Mouse (Mus musculus): ENCODE measurements around the gene Hoxd4.

Hoxd4 gene

DNA sequence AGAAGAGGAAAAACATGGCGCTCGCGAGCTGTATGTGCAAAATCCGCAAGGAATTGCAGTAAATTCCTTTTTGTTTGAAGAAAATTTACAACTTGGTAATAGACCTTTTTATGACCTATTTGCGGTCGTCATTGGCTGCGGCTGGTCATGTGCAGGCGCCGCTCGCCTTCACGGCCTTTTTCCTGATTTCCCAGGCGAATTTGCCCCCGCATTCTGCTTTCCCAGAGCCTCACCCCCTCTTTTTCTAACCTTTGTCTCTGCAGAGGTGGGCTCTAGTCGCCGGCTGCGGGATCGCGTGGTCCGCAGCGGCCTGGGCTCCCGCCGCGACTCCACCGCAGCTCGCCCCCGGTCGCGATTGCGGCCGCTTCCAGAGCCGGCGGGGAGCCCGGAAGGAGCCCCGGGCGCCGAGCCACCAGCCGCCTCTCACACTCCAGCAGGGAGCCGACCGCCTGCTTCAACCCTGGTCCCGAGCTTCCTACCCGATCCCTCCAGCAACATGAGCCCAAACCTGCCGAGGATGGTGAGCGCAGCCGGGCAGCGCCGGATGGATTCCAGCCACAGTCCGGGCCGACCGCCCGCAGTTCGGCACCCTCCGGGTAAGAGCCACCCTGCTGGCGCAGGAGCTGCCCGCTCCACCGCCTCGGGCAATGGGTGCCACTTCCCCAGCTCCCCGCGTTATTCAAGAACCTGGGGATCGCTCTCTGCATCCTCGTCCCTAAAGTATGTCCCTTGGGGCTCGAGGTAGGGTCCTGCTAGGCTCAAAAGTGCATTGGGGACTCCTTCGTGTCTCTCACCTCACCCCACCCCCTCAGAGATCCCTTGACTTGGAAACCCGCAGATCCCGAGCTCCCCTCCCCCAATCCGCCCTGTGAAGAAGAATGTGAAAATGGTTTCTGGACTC lies at the start of gene Hoxd4, which contains the start of gene Hoxd3:
Hoxd4 (plus strand) TSS at position 209 of the 901 bp plus-strand sequence.
Hoxd3 (plus strand) TSS at position 207 of the 901 bp plus-strand sequence.
- peak; percentile 83 for DNase-seq

DNA sequence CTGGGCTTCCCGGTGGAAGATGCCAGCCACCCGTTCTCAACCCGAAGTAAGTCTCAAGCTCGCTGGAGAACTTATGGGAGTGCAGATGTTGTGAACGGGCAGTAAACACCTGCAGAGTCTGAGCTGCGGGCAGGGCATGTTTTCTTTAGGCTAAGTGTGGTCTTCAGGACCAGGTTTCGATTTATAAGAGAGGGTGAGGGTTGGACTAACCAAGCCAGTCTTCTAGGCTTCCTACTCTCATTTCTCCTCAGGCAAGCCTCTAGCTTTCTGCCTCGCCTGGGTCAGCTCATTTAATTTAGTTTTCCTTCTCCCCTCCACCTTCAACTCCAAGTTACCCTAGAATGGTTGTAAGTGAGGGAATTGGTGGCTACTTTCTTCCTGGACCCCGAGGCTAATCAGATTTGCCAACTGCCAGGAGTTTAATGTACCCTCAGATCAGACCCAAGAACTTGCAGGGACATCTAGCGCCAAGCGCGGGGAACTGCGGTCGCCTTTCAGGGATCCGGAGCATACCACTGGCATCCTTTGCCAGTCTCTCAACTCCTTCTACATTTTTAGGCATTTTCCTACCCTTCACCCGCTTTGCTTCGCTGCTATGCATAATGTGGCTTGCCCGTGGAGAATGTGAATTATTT lies 48.3 kb upstream of the Hoxd4 start:
- peak; percentile 79 for DNase-seq

DNA sequence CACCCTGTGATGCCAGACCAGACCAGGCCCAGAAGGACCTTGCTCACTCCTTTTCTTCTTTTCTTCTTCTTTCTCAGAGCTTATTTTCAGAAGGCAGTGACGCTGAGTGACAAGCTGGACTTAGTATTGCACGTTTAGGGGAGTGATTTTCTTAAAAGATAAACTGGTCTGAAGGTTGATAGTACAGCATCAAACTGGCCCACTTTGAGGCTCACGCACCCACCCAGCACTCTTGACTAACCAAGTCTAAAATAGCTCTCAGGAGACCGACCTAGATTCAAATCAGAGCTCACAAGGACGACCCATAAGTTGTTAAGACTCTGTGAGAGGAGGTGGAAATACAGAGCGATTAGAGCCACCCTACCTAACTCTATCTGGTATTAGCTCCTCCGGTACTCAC lies 45.3 kb upstream of the Hoxd4 start:
- no peak for DNase-seq

DNA sequence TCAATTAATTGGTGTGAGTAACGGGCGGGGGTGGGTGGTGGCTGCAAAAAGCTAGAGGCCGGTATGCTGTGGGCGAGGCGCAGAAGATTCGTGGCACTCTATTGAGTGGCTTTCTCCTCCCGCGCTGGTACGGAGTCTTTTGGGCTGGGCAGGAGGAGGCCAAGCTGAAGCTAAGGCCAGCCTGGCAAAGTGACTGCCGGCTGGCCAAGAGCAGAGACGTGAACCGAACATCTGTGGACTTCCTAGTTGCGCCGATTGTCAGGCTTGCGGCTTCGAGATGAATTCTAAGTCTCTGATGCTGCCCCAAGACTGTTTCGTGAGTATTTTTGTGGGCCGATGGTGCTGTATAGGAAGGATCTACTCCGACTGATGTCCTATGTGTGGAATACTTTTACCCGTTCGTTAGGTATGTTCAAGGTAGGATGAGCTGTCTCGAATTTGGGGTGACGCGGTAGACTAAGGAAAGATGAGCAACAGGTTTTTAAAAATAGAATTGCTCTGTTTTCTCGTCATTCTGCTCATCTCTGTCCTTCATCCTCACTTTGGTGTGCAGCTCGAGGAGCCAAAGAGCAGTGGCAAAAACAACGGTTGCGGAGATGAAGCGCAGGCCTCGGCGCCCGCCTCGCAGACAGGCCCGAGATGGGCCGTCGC lies 44.4 kb upstream of the Hoxd4 start:
- DNase-seq = peak; percentile 26

DNA sequence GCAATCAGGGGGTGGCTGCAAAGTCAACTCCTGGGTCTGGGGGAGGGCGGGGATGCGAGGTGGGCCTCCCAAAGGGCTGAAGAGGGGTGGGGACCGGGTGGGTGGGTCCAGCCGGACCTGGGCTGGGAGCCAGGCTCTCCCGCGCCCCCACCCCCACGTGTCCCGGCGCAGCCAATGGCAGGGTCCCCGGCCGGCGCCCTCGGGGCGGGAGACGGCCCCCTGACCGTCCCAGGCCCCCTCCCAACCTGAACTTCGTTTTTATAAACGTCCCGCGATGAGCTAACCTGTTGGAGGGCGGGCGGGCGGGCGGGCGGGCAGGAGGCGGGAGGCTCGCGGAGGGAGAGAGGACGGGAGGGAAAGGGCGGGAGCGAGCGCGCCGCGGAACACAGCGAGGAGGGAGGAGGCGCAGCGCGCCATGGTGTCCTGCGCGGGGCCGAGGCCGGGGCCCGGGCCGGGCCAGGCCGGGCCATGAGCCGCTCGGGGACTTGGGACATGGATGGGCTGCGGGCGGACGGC lies 43.8 kb upstream of the Hoxd4 start, which contains the start of gene Hoxd13:
Hoxd13 (plus strand) TSS at position 469 of the 516 bp plus-strand sequence.
- no peak for DNase-seq

DNA sequence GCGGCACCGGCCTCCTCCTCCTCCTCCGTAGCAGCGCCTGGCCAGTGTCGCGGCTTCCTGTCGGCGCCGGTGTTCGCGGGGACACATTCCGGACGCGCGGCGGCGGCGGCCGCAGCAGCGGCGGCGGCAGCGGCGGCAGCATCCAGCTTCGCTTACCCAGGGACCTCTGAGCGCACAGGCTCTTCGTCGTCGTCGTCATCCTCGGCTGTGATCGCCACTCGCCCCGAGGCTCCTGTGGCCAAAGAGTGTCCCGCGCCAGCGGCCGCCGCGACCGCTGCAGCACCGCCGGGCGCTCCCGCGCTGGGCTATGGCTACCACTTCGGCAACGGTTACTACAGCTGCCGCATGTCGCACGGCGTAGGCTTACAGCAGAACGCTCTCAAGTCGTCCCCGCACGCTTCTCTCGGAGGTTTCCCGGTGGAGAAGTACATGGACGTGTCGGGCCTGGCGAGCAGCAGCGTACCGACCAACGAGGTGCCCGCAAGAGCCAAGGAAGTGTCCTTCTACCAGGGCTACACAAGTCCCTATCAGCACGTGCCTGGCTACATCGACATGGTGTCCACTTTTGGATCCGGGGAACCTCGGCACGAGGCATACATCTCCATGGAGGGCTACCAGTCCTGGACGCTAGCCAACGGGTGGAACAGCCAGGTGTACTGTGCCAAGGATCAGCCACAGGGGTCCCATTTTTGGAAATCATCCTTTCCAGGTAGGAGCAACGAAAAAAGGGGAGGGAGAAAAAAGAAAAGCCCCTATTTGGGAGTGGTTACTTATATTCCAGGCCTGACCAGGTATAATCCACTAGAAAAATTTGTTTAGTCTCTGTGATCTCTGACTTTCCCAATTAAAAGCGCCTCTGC lies 43.1 kb upstream of the Hoxd4 start:
- peak; percentile 42 for DNase-seq

DNA sequence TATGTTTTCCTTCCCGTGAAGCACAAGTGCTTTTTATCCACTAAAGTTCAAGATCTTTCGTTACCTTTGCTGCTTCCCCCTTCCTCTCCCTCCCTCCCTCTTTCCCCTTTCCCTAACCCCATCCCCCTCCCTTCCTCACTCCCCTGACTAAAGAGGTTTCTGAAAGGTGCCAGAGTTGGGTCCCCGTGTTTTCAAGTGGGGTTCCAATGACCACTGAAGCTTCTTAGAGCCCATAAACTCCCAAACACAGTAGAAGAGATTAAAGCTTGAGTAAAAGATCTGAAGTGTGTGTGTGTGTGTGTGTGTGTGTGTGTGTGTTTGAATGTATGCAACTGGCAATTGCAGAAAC lies 42.5 kb upstream of the Hoxd4 start:
- no peak for DNase-seq

DNA sequence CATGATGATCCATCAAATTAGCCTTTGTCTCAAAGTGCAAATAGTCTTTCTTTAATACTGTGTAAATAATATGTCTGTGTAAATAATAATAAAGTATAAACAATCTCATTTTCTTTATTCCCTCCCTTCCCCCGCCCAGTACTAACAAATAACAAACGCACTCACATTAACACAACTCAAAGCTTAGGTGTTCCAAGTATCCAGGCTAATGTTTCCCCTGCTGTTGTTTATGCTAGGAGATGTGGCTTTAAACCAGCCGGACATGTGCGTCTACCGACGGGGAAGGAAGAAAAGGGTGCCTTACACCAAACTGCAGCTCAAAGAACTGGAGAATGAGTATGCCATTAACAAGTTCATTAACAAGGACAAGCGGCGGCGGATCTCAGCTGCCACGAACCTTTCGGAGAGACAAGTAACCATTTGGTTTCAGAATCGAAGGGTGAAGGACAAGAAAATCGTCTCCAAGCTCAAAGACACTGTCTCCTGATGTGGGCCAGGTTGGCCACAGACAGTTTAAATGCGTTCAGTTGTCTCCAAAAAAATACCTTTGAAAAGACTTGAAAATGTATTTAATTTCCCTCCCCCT lies 42.0 kb upstream of the Hoxd4 start:
- DNase-seq = no peak

DNA sequence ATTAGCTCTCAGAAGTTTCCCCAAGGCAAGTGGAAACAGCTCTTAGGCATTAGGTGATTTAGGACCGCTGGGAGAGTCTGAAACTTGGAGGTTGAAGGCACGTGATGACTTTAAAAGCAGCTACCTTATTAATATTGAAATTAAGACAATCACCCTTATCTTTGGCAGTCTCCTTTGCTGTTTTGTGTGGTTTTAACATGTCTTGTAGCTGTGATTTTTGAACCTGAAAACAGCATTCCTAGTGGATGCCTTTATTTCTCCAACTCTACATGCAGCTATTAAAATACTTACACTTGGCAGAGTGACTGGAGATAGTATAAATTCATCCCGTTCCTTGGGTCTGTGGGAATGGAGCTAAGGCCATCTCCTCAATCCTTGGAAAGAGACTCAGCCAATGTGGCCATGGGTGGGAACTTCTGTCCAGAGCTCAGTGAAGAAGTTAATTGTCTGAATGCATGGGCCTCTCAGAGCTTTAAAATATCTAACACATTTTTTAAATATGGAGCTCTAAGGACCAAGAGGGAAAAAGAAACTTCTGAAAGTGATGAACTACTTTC lies 41.0 kb upstream of the Hoxd4 start:
- DNase-seq = no peak

DNA sequence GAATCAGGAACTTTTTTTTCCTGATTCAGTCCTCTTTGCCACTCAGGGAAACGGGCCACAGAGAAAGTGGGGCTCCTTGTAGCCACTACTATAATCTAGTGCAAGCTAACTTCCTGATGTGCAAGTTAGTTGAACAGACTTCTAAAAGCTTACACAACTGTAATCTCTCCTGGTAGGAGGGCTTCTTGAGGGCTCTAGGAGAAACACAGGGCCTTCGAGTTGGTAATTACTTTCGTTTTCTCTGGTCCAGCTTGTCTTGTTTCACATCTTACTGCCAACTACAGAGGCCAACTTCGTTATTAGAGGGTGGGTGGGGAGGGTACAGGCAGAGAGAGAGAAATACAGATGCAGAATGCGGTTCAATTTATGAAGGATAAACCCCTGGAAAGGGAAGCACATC lies 39.9 kb upstream of the Hoxd4 start:
- DNase-seq = no peak

DNA sequence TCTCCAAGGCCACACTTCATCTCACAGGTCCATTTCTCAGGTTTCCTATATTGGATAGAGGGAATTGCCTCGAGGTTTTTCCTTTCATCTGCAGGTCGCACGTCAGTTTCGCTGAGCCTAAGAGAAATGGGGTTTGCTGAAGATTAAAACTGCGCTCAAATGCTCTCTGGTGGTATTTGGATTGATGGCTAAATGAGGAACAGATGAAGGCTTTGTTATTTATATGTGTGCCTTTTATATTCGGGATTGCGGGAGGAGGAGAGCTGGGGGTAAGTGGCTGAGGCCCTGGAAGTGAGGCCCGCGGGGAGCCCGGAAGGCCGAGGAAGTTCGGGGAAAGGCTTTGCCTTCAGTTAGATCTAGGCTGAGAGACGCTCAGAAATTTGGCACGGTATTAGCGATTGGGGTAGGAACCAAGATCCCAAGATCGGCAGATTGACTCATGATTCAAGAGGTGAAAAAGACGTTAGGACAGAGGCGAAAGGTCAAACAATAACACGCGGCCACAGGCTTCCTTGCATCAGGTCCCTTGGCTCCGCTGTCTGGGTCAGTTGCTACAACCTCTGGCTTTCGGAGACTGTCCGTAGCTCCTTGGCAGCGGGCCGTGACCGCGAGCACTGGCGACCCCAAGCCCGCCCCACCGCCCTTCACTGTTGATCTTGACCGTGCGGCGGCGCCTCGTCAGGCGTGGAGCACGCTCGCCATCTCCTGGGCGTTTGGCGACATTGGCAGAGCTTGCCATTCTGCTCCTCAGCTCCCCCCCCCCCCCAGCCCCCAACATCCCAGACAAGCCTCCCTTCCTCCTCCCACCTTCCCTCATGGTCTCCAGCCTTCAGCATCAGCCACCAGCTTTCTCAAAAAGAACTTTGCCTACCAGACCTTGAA lies 39.0 kb upstream of the Hoxd4 start:
- peak; percentile 85 for DNase-seq

DNA sequence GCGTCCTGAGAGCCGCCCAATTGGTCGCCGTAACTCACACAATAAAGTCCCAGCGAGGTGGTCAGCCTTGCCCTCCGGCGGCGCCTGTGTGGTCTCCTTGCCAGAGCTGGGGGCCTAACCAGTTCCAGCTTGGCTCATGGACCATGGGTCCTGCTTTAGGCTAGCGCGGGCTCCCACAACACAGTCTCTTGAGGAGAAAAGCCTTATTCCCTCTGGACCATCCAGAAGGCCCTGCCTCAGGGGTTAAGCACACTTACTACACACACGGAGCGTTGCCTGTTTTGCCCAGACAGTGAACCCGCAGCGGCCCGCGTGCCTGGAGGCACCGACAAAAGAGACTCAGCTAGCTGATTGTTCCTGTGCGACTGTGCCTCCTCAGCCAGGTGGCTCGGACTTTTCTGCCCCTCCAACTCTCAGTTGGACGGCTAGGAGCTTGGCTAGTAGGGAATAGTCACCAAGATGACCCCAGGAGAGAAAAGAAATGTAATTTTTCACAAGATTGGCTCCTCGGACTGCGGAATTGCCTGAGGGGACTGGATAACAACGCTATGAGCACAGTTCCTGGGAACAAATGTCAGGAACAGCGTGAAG lies 37.8 kb upstream of the Hoxd4 start:
- no peak for DNase-seq

DNA sequence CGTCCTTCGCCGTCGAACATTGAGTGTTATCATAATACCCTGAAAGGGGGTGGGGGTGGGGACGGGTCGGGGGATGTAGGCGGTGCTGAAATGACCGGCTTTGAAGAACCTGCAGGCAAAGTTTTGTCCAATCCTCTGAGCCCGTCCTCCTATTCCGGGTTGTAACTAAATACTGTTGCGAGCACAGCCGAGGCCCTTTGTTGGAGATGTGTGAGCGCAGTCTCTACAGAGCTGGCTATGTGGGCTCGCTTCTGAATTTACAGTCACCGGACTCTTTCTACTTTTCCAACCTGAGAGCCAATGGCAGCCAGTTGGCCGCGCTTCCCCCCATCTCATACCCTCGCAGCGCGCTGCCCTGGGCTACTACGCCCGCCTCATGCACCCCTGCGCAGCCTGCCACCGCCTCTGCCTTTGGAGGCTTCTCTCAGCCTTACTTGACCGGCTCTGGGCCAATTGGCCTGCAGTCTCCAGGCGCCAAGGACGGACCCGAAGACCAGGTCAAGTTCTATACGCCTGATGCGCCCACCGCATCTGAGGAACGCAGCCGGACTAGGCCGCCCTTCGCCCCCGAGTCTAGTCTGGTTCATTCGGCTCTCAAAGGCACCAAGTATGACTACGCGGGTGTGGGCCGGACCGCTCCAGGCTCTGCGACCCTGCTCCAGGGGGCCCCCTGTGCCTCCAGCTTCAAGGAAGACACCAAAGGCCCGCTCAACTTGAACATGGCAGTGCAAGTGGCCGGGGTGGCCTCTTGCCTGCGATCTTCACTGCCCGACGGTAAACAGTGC lies 36.7 kb upstream of the Hoxd4 start, which contains the start of gene Hoxd12:
Hoxd12 (plus strand) TSS at position 133 of the 785 bp plus-strand sequence.
- DNase-seq = peak; percentile 31

DNA sequence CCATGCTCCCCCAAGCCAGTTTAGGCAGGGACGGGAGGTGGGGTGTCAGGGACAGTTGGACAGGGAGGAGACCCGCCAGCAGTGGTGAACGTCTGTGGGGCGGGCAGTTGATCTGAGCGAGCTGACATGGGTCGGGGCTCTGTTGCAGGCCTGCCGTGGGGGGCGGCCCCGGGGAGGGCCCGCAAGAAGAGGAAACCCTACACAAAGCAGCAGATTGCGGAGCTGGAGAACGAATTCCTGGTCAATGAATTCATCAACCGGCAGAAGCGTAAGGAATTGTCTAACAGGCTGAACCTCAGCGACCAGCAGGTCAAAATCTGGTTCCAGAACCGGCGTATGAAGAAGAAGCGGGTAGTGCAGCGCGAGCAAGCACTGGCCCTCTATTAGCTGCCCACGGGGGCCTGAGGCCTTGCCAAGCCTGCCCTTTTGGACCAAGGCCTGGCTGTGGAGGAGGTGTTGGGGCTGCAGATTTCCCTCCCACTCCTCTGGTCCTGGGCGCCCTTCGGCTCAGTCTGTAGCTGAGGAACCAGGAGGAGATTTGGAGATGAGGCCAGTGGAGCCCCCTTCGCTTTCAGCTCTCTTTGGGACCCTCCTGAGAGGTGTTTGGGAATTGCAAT lies 36.0 kb upstream of the Hoxd4 start:
- DNase-seq = peak; percentile 15

DNA sequence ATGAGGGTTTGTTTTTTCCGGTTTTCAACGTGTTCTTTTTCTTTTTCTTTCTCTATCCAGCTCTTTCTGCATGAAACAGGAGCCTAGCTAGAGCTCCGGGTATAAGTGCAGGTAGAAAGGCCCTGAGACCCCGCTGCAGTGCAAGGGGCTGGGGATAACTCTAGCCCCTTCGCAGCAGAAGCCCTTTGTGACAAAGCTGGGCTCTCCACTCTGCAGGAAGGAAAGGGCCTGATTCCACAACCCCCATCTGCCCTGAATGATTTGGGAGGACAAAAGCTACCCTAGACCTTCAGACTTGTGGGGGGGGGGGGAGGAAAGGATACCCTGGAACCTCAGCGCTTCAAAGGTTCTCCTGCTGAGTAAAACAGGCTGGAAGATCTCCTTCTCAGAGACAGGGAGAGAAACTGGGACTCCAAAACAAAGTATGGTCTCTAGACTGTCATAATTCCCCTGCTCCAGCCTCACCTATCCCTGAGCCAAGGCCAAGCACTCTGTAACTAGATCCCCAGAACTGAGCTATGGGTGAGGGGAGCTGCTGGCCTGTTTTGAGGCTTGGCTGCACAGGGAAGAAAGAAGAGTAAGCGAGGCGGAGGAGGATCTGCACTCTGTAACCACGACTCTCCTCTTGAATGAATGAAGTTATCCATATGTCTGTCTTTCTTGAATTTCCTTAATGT lies 35.2 kb upstream of the Hoxd4 start:
- no peak for DNase-seq

DNA sequence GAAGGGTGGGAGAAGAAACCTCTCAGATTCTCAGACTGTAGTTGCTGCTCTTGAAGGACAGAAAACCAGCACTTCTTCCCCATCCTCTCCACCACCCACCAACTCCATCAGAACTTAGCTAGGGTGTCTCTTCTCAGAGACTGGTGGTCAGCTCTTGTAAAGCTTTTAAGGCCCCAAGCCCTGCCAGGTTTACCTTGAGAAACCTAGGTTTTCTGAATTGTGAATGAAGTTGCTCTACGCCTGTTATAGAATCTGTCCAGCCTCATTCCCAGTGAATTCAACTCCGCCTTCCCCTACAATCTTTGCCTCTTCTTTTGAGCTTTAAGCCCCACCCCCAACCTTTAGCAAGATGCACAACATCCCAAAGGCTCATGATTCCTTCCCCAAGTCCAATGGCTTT lies 34.6 kb upstream of the Hoxd4 start:
- no peak for DNase-seq

DNA sequence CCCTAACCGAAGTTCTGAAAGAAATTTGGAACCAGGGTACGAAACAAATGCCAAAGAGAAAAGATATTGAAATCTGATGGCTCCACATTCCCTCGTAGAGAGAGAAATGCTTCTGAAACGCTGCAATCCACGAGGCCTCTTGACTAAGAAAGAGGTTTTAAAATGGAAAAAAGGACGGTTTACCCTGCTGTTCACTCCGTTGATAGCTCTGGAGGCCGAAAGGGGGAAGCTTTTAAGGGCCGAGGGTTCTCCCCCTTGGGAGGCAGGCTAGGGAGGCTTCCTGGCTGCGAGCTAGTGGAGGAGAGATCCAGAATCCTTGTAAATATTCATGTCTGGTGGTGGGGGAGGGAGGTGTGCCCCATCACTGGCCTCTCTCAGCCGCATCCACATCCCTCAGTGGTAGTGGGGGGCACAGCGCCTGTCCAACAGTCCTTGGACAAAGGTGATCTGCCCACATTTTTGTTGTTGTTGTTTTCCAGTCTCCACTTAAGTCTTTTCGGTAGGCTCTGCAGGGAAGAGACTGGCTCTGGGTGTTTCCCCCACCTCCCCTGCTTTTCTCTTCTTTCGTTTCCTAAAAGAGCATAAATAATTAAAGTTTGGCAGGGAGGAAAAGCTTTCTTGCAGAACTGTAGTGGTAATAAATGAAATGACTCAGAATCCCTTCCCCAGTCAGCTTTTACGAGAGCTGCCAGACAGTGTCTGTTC lies 32.7 kb upstream of the Hoxd4 start, which contains the start of gene Hoxd11:
Hoxd11 (plus strand) TSS at position 667 of the 705 bp plus-strand sequence.
- DNase-seq = peak; percentile 43

Data from kidney, postnatal 10 days (tissue).